Mouse (Mus musculus): ENCODE results near the gene Pgpep1l. TPM values are rescaled to one million over a fixed set of nuclear protein-coding genes. Genes with fewer than 3 reads are reported as not detected.

Gene Pgpep1l
- polyA plus RNA-seq, 1 experiment from 2014 or later = 0.42 TPM

DNA sequence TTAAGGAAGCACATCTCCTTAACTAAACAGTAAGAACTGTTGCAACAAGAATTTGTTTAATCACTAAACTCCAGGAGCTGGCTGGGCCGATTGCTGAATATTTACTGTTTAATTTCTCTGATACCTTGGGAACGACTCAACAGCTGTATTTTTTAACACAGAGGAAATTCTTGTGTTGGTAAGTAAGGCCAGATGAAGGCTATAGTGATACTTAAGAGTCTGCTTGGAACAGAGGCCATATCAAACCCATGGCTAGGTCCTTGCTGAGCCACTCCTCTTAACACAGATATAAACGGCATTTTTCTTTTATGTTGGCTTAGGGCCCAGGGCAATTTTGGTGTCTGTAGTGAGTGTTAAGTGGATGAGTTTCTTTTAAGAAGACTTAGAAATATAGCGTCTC lies 6.5 kb upstream of the Pgpep1l start:
- Histone ChIP-seq H3K4me1 (ENCODE audit: control insufficient read depth in 2 of 2, insufficient read depth in 2 of 2, low read length in 2 of 2) (peaks cover 2 to 3% of the 10 kb centered on the region in 2 experiments; a peak in 1 of 4 replicates), H3K36me3 (ENCODE audit: control insufficient read depth, insufficient read depth, low read length) (no peaks in the 10 kb centered on the region), H3K4me3 (ENCODE audit: control insufficient read depth in 1 of 2, insufficient read depth in 1 of 2, low read depth in 1 of 2, low read length in 2 of 2) (no peak overlapping the region), H3K4me2 (ENCODE audit: low read length) (no peak overlapping the region), H3K9me3 (ENCODE audit: control insufficient read depth, low read length) (no peaks in the 10 kb centered on the region), H3K27me3 (ENCODE audit: control insufficient read depth, insufficient read depth, low read length) (peaks cover 8% of the 10 kb centered on the region; the same call in 1 of the 2 replicates), H3K9ac (ENCODE audit: low read length) (no peak overlapping the region), H3K27ac (replicated peaks in 1 of 2; ENCODE audit: control insufficient read depth in 1 of 2, insufficient read depth in 1 of 2, low read depth in 2 of 2, low read length in 2 of 2) (no peak overlapping the region)
- 40% methylated on average over 4 of the region's 4 CpGs for WGBS
- no peak for ATAC-seq (ENCODE audit: insufficient number of reproducible peaks, insufficient read depth, low FRiP score, low read depth)

DNA sequence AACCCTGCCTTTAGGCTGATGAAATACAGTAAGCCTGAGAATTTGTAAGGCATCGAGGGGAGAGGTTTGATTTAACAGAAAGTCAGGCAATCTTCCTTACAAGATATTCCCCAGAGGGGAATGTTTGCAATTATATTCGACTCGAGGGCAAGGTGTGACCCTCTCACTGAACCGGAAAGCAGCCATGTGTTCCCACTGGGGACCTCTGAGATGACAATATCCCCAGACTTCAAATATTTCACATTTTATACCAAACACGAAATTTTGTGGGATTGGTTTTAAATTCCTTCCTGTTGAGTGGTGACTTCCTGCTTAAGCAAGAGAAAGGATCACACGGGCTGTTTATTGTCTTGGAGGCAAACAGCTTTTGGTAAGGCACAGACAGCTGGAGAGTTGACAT lies 2.7 kb upstream of the Pgpep1l start:
- H3K9ac ChIP-seq (ENCODE audit: low read length) = no peak overlapping the region
- H3K4me3 ChIP-seq (ENCODE audit: control insufficient read depth in 1 of 2, insufficient read depth in 1 of 2, low read depth in 1 of 2, low read length in 2 of 2) = no peak overlapping the region
- H3K27ac ChIP-seq (replicated peaks in 1 of 2; ENCODE audit: control insufficient read depth in 1 of 2, insufficient read depth in 1 of 2, low read depth in 2 of 2, low read length in 2 of 2) = no peak overlapping the region
- no peaks in the 10 kb centered on the region for H3K27me3 ChIP-seq (ENCODE audit: control insufficient read depth, insufficient read depth, low read length)
- H3K36me3 ChIP-seq (ENCODE audit: control insufficient read depth, insufficient read depth, low read length) = no peaks in the 10 kb centered on the region
- H3K9me3 ChIP-seq (ENCODE audit: control insufficient read depth, low read length) = no peaks in the 10 kb centered on the region
- WGBS = 40% methylated on average over 6 of the region's 6 CpGs
- no peak for ATAC-seq (ENCODE audit: insufficient number of reproducible peaks, insufficient read depth, low FRiP score, low read depth)
- peaks cover 14 to 15% of the 10 kb centered on the region in 2 experiments for H3K4me1 ChIP-seq (ENCODE audit: control insufficient read depth in 2 of 2, insufficient read depth in 2 of 2, low read length in 2 of 2)
- no peak overlapping the region for H3K4me2 ChIP-seq (ENCODE audit: low read length)

DNA sequence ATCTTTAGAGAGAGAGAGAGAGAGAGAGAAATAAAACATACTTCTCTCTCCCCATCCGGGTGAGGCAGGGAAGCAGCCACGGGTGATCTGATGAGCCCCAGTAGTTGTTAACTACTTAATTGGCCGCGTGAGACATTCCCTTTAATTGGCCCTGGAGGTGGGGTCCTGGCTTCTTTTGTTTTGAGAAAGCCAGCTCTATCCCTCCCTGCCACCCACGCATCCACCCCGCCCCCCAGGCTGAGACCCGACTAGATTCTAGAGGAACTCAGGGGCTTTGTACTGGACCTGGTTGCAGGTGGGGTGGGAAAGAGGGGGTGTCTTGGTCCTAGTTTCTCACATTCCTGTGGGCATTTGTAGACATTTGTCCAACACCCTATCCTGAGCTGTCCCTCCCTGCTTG lies 1.4 kb upstream of the Pgpep1l start:
- no peak for ATAC-seq (ENCODE audit: insufficient number of reproducible peaks, insufficient read depth, low FRiP score, low read depth)
- Histone ChIP-seq H3K27ac (replicated peaks in 1 of 2; ENCODE audit: control insufficient read depth in 1 of 2, insufficient read depth in 1 of 2, low read depth in 2 of 2, low read length in 2 of 2) (no peak overlapping the region), H3K4me2 (ENCODE audit: low read length) (no peak overlapping the region), H3K27me3 (ENCODE audit: control insufficient read depth, insufficient read depth, low read length) (no peaks in the 10 kb centered on the region), H3K9me3 (ENCODE audit: control insufficient read depth, low read length) (0 out of 2 replicates have a peak, but pooled peaks cover 6% of the 10 kb centered on the region), H3K9ac (ENCODE audit: low read length) (no peak overlapping the region), H3K4me1 (ENCODE audit: control insufficient read depth in 2 of 2, insufficient read depth in 2 of 2, low read length in 2 of 2) (peaks cover 12 to 14% of the 10 kb centered on the region in 2 experiments), H3K4me3 (ENCODE audit: control insufficient read depth in 1 of 2, insufficient read depth in 1 of 2, low read depth in 1 of 2, low read length in 2 of 2) (no peak overlapping the region), H3K36me3 (ENCODE audit: control insufficient read depth, insufficient read depth, low read length) (no peaks in the 10 kb centered on the region)
- 41% methylated on average over 7 of the region's 7 CpGs for WGBS

DNA sequence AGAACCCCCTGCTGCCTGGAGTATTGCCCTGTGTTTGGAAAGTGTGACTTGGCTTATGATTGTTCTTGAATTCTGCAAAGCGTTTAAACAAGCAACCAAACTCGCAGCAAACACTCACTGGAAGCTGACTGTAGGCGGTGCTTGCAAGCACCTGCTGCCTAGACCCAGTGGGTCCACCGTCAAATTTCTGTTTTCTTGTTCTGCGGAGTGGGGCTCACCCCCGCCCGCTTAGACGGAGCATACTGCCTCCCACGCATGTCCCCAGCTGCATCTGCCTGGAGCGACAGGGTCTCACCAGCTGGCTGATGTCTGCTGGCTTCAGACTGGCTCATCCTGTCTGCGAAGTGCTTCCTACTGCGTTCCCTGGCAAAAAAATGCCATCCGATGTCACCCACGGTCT lies 498 bp upstream of the Pgpep1l start:
- no peaks in the 10 kb centered on the region for H3K27me3 ChIP-seq (ENCODE audit: control insufficient read depth, insufficient read depth, low read length)
- 13% methylated on average over 14 of the region's 14 CpGs for WGBS
- H3K9me3 ChIP-seq (ENCODE audit: control insufficient read depth, low read length) = 0 out of 2 replicates have a peak, but pooled peaks cover 6% of the 10 kb centered on the region
- no peak overlapping the region for H3K27ac ChIP-seq (replicated peaks in 1 of 2; ENCODE audit: control insufficient read depth in 1 of 2, insufficient read depth in 1 of 2, low read depth in 2 of 2, low read length in 2 of 2)
- no peaks in the 10 kb centered on the region for H3K36me3 ChIP-seq (ENCODE audit: control insufficient read depth, insufficient read depth, low read length)
- H3K9ac ChIP-seq (ENCODE audit: low read length) = peak overlapping the region; percentile 55
- peak overlapping the region; percentile 67 for H3K4me2 ChIP-seq (ENCODE audit: low read length)
- ATAC-seq (ENCODE audit: insufficient number of reproducible peaks, insufficient read depth, low FRiP score, low read depth) = no peak
- peak overlapping the region; percentile 41 to 45 for H3K4me3 ChIP-seq (ENCODE audit: control insufficient read depth in 1 of 2, insufficient read depth in 1 of 2, low read depth in 1 of 2, low read length in 2 of 2)
- H3K4me1 ChIP-seq (ENCODE audit: control insufficient read depth in 2 of 2, insufficient read depth in 2 of 2, low read length in 2 of 2) = peaks cover 14 to 16% of the 10 kb centered on the region in 2 experiments

DNA sequence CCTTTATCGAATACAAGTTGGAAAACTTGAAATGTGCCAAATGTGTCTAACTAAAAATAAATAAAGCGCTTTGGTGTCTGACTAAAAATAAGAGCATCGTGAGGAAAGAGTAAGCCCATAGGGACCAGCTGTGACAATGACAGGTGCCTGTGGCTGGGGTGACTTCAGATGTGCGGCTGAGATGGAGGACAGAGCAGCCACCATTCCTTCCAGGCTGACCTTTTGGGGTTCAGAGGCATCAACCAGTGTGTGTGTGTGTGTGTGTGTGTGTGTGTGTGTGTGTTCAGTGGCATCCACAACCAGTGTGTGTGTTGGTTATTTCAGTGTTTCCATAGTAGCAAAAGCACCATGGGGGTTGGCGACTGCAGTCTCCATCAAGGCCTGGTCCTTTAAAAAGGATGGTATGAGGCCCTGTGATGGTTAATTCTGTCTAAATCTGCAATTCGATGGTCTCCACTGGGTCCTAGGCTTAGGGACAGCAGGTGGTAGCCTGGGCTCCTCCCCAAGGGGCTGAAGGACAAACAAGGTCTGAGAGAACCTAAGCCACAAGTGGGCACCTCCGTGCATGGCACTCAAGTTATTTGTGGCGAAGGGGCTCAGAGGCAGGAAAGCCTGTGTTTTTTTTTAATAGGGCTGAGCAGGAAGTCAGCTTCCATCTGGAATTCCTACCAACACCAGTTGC lies 546 bp downstream of the Pgpep1l start:
- WGBS = 48% methylated on average over 8 of the region's 8 CpGs
- H3K27me3 ChIP-seq (ENCODE audit: control insufficient read depth, insufficient read depth, low read length) = no peaks in the 10 kb centered on the region
- H3K4me3 ChIP-seq (ENCODE audit: control insufficient read depth in 1 of 2, insufficient read depth in 1 of 2, low read depth in 1 of 2, low read length in 2 of 2) = peak overlapping the region; percentile 41 to 45
- H3K27ac ChIP-seq (replicated peaks in 1 of 2; ENCODE audit: control insufficient read depth in 1 of 2, insufficient read depth in 1 of 2, low read depth in 2 of 2, low read length in 2 of 2) = peak overlapping the region in 1 of 2 experiments; percentile 20; a peak in 1 of 4 replicates
- ATAC-seq (ENCODE audit: insufficient number of reproducible peaks, insufficient read depth, low FRiP score, low read depth) = 0 out of 2 replicates have a peak, but pooled peaks have one; percentile 35
- H3K9me3 ChIP-seq (ENCODE audit: control insufficient read depth, low read length) = 0 out of 2 replicates have a peak, but pooled peaks cover 6% of the 10 kb centered on the region
- peaks cover 18 to 26% of the 10 kb centered on the region in 2 experiments for H3K4me1 ChIP-seq (ENCODE audit: control insufficient read depth in 2 of 2, insufficient read depth in 2 of 2, low read length in 2 of 2)
- H3K36me3 ChIP-seq (ENCODE audit: control insufficient read depth, insufficient read depth, low read length) = no peaks in the 10 kb centered on the region
- peak overlapping the region; percentile 67 for H3K4me2 ChIP-seq (ENCODE audit: low read length)
- peak overlapping the region; percentile 55 for H3K9ac ChIP-seq (ENCODE audit: low read length)

DNA sequence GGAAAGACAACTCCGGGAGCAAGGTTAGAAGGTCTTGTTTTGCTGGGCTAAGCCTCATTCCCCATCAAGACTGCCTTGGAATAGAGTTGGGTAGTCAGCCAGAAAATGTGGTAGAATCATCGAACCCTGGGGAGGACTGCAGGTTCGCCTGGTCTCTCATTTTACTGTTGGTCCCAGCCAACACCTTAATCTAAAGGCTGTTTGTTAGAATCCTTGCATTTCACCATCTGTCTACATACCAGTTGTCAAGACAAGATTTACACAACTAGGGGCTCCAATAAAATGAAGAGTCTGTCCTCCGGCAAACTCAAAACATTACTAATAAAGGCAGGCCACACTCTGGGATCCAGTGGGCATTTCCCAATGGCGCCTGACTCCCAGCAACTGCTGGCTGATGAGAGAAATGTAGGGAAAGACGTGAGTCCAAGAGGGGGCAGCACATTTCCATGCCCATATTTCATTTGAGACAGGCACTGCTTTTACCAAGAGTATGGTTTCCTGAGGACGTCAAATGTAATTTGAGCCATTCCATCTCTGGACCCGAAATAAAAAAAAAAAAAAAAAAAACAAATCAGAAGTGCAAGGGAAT lies 1.3 kb downstream of the Pgpep1l start:
- WGBS = 70% methylated on average over 8 of the region's 8 CpGs
- Histone ChIP-seq H3K27me3 (ENCODE audit: control insufficient read depth, insufficient read depth, low read length) (no peaks in the 10 kb centered on the region), H3K36me3 (ENCODE audit: control insufficient read depth, insufficient read depth, low read length) (no peaks in the 10 kb centered on the region), H3K9me3 (ENCODE audit: control insufficient read depth, low read length) (0 out of 2 replicates have a peak, but pooled peaks cover 6% of the 10 kb centered on the region), H3K4me2 (ENCODE audit: low read length) (no peak overlapping the region), H3K9ac (ENCODE audit: low read length) (no peak overlapping the region), H3K4me1 (ENCODE audit: control insufficient read depth in 2 of 2, insufficient read depth in 2 of 2, low read length in 2 of 2) (peaks cover 25 to 34% of the 10 kb centered on the region in 2 experiments), H3K4me3 (ENCODE audit: control insufficient read depth in 1 of 2, insufficient read depth in 1 of 2, low read depth in 1 of 2, low read length in 2 of 2) (no peak overlapping the region), H3K27ac (replicated peaks in 1 of 2; ENCODE audit: control insufficient read depth in 1 of 2, insufficient read depth in 1 of 2, low read depth in 2 of 2, low read length in 2 of 2) (no peak overlapping the region)
- ATAC-seq (ENCODE audit: insufficient number of reproducible peaks, insufficient read depth, low FRiP score, low read depth) = no peak

DNA sequence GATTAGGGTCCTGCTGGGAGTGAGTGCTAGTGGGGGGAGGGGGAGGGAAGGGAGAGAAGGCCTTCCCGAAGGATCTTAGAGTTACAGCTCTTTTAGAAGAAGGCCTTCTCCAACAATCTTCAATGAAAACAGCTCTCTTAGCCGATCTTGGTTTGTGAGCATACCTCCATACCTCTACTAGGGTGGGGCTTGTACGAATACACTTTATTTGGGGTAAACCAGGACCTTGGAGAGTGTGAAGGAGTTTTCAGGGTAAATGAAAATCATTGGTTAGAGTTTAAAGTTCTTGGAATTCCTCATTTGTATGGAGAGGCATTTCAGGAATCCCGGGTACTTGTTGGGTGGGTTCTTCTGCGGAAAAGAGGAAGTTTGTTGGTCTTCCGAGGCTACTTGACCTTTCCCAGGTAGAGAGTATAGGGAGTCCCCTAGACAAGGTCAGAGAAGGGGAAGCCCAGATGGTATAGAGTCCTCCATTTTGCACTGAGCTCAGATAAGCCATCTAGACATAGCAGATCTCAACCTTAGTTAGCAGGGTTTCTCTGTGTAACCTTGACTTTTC lies 4.4 kb downstream of the Pgpep1l start:
- Histone ChIP-seq H3K27ac (replicated peaks in 1 of 2; ENCODE audit: control insufficient read depth in 1 of 2, insufficient read depth in 1 of 2, low read depth in 2 of 2, low read length in 2 of 2) (no peak overlapping the region), H3K4me2 (ENCODE audit: low read length) (no peak overlapping the region), H3K27me3 (ENCODE audit: control insufficient read depth, insufficient read depth, low read length) (no peaks in the 10 kb centered on the region), H3K9ac (ENCODE audit: low read length) (no peak overlapping the region), H3K9me3 (ENCODE audit: control insufficient read depth, low read length) (0 out of 2 replicates have a peak, but pooled peaks cover 6% of the 10 kb centered on the region), H3K4me1 (ENCODE audit: control insufficient read depth in 2 of 2, insufficient read depth in 2 of 2, low read length in 2 of 2) (peaks cover 25 to 38% of the 10 kb centered on the region in 2 experiments), H3K36me3 (ENCODE audit: control insufficient read depth, insufficient read depth, low read length) (no peaks in the 10 kb centered on the region), H3K4me3 (ENCODE audit: control insufficient read depth in 1 of 2, insufficient read depth in 1 of 2, low read depth in 1 of 2, low read length in 2 of 2) (no peak overlapping the region)
- no peak for ATAC-seq (ENCODE audit: insufficient number of reproducible peaks, insufficient read depth, low FRiP score, low read depth)
- 53% methylated on average over 6 of the region's 6 CpGs for WGBS
